Mouse (Mus musculus): ENCODE measurements around the gene Fbxo34. TPM values are rescaled to one million over a fixed set of nuclear protein-coding genes. Genes with fewer than 3 reads are reported as not detected.

Gene Fbxo34
- total and polyA plus RNA-seq, 3 experiments: 11.1 to 25.9 (median 11.9) TPM

DNA sequence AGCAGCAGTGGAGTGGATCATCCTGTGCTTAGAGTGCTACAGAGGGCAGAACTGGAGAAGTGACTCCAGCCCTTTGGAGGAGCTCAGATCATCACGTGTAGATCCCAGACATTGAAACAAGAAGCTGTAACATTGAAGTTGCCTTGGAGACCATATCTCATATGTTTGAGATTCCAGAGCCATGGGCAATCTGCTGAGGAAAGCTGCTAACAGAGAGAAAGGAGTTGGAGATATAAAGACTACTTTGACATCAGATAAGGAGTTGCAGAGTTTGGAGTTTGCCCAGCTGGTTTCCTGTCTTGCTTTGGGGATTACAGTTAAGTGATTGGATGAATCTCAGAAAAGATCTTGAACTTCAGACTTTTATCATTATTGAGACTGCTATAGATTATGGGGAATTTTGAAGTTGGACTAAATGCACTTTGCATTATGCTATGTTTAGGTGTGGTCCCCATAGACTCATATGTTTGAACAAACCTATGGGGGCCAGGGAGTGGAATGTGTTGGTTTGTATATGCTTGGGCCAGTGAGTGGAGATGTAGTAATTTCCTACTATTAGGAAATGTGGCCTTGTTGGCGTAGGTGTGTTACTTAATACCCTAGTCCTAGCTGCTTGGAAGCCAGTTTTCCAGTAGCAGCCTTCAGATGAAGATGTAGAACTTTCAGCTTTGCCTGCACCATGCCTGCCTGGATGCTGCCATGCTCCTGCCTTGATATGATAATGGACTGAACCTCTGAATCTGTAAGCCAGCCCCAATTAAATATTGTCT lies 43.6 kb downstream of the Fbxo34 start:
- H3K4me3 ChIP-seq (replicated peaks in 1 of 3; ENCODE audit: low read depth in 2 of 3, low read length in 2 of 3, poor library complexity in 1 of 3): no peak overlapping the region
- TF ChIP-seq E2F4 (IDR thresholded peaks at IDR 0.05; ENCODE audit: insufficient replicate concordance, low read depth, low read length): no peak
- TF ChIP-seq RAD21 (IDR thresholded peaks at IDR 0.05; ENCODE audit: low read depth, low read length): no peak
- TF ChIP-seq SIN3A (IDR thresholded peaks at IDR 0.05; ENCODE audit: low read length): no peak
- no peak for TF ChIP-seq ELF1 (IDR thresholded peaks at IDR 0.05; ENCODE audit: low read depth, low read length)
- no peak for TF ChIP-seq ZC3H11A (IDR thresholded peaks at IDR 0.05; ENCODE audit: low read depth, low read length)
- no peak for TF ChIP-seq POLR2AphosphoS2 (IDR thresholded peaks at IDR 0.05; ENCODE audit: low read depth, low read length)
- no peak for TF ChIP-seq TCF12 (IDR thresholded peaks at IDR 0.05; ENCODE audit: low read depth, low read length)
- no peak for TF ChIP-seq BHLHE40 (IDR thresholded peaks at IDR 0.05; ENCODE audit: low read depth, low read length)
- no peak for TF ChIP-seq JUND (conservative IDR thresholded peaks at IDR 0.05; ENCODE audit: low read depth, low read length)
- dilution Hi-C loops (cut with MboI; ENCODE audit: extremely low pct_ligation_motif_present, extremely low pct_unique_long_range_greater_than_20kb, low sequenced_read_pairs): no loop called here
- H3K79me2 ChIP-seq (replicated peaks; ENCODE audit: control insufficient read depth, extremely low read depth, insufficient read depth, poor library complexity, severe bottlenecking): no peaks in the 10 kb centered on the region
- H3K9ac ChIP-seq (ENCODE audit: insufficient read depth, low read depth): no peak overlapping the region
- peaks cover 0 to 17% of the 10 kb centered on the region in 2 experiments for H3K36me3 ChIP-seq (replicated peaks in 1 of 2; ENCODE audit: control insufficient read depth in 1 of 2, insufficient read depth in 1 of 2, low read length in 1 of 2)
- no peak overlapping the region for H3K27ac ChIP-seq (ENCODE audit: insufficient read depth, low read depth)
- H3K9me3 ChIP-seq (replicated peaks; ENCODE audit: low read length): no peaks in the 10 kb centered on the region
- no peak overlapping the region for H3K4me2 ChIP-seq (ENCODE audit: insufficient read depth, low read depth, poor library complexity, severe bottlenecking)
- peaks cover 0 to 10% of the 10 kb centered on the region in 2 experiments; a peak in 2 of 4 replicates for H3K4me1 ChIP-seq (ENCODE audit: control insufficient read depth in 1 of 2, insufficient read depth in 2 of 2)
- no peak for DNase-seq (ENCODE audit: extremely low read depth)
- in situ Hi-C loops (cut with MboI; ENCODE audit: low pct_ligation_motif_present, low pct_unique_long_range_greater_than_20kb, low sequenced_read_pairs): no loop called here
- no peaks in the 10 kb centered on the region for H3K27me3 ChIP-seq (replicated peaks)

DNA sequence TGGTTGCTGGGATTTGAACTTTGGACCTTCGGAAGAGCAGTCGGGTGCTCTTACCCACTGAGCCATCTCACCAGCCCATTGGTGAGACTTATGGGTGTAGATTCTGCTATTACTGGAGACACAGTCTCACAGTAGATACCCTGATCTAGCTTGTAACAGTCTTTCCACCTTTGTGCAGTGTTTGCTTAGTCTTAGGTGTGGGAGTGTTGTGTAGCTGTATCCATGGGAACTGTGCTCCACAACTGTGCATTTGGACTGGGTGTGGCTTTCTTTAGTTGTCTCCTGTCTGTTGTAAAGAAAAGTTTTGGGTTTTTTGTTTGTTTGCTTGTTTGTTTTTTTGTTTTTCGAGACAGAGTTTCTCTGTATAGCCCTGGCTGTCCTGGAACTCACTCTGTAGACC lies 45.7 kb downstream of the Fbxo34 start:
- Histone ChIP-seq H3K4me2 (ENCODE audit: insufficient read depth, low read depth, poor library complexity, severe bottlenecking) (no peak overlapping the region), H3K27ac (ENCODE audit: insufficient read depth, low read depth) (no peak overlapping the region), H3K27me3 (replicated peaks) (no peaks in the 10 kb centered on the region), H3K79me2 (replicated peaks; ENCODE audit: control insufficient read depth, extremely low read depth, insufficient read depth, poor library complexity, severe bottlenecking) (no peaks in the 10 kb centered on the region), H3K9me3 (replicated peaks; ENCODE audit: low read length) (no peaks in the 10 kb centered on the region), H3K36me3 (replicated peaks in 1 of 2; ENCODE audit: control insufficient read depth in 1 of 2, insufficient read depth in 1 of 2, low read length in 1 of 2) (peaks cover 0 to 22% of the 10 kb centered on the region in 2 experiments), H3K9ac (ENCODE audit: insufficient read depth, low read depth) (no peak overlapping the region), H3K4me3 (replicated peaks in 1 of 3; ENCODE audit: low read depth in 2 of 3, low read length in 2 of 3, poor library complexity in 1 of 3) (no peak overlapping the region), H3K4me1 (ENCODE audit: control insufficient read depth in 1 of 2, insufficient read depth in 2 of 2) (no peaks in the 10 kb centered on the region)
- TF ChIP-seq CTCF (conservative IDR thresholded peaks at IDR 0.05 in 1 of 2, IDR thresholded peaks at IDR 0.05 in 1 of 2; ENCODE audit: low read depth in 2 of 2, low read length in 2 of 2) (no peak), IRF4 (IDR thresholded peaks at IDR 0.05; ENCODE audit: low read depth, low read length) (no peak), NELFE (IDR thresholded peaks at IDR 0.05; ENCODE audit: low read depth, low read length) (no peak)
- in situ Hi-C loops (cut with MboI; ENCODE audit: low pct_ligation_motif_present, low pct_unique_long_range_greater_than_20kb, low sequenced_read_pairs): no loop called here
- dilution Hi-C loops (cut with MboI; ENCODE audit: extremely low pct_ligation_motif_present, extremely low pct_unique_long_range_greater_than_20kb, low sequenced_read_pairs): no loop called here
- no peak for DNase-seq (ENCODE audit: extremely low read depth)

DNA sequence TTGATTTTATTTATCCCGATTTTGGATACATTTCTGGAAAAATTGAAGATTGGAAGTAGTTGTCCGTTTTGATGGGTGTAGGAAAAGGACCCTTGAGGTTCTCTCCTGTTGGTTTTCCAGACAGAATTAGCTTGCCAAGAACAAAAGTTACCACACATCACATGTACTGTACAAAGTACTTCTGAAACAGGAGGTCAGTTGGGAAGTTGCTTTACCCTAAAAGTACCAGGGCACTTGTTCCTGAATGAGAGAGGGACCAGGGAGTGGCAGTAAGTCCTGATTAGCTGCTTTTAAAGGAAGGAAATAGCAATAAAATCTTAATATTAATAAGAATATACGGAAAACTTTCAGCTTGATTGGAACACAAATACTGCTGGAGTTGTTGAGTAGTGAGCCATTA lies 46.9 kb downstream of the Fbxo34 start:
- H3K36me3 ChIP-seq (replicated peaks in 1 of 2; ENCODE audit: control insufficient read depth in 1 of 2, insufficient read depth in 1 of 2, low read length in 1 of 2): peaks cover 0 to 32% of the 10 kb centered on the region in 2 experiments
- in situ Hi-C loops (cut with MboI; ENCODE audit: low pct_ligation_motif_present, low pct_unique_long_range_greater_than_20kb, low sequenced_read_pairs): no loop called here
- H3K9ac ChIP-seq (ENCODE audit: insufficient read depth, low read depth): no peak overlapping the region
- DNase-seq (ENCODE audit: extremely low read depth): no peak
- H3K4me2 ChIP-seq (ENCODE audit: insufficient read depth, low read depth, poor library complexity, severe bottlenecking): no peak overlapping the region
- no peaks in the 10 kb centered on the region for H3K79me2 ChIP-seq (replicated peaks; ENCODE audit: control insufficient read depth, extremely low read depth, insufficient read depth, poor library complexity, severe bottlenecking)
- no peaks in the 10 kb centered on the region for H3K27me3 ChIP-seq (replicated peaks)
- TF ChIP-seq ZMIZ1 (IDR thresholded peaks at IDR 0.05; ENCODE audit: low read depth, low read length) (no peak), SMC3 (IDR thresholded peaks at IDR 0.05; ENCODE audit: low read depth, low read length) (no peak)
- H3K9me3 ChIP-seq (replicated peaks; ENCODE audit: low read length): no peaks in the 10 kb centered on the region
- H3K4me1 ChIP-seq (ENCODE audit: control insufficient read depth in 1 of 2, insufficient read depth in 2 of 2): no peaks in the 10 kb centered on the region
- H3K4me3 ChIP-seq (replicated peaks in 1 of 3; ENCODE audit: low read depth in 2 of 3, low read length in 2 of 3, poor library complexity in 1 of 3): no peak overlapping the region
- dilution Hi-C loops (cut with MboI; ENCODE audit: extremely low pct_ligation_motif_present, extremely low pct_unique_long_range_greater_than_20kb, low sequenced_read_pairs): no loop called here
- H3K27ac ChIP-seq (ENCODE audit: insufficient read depth, low read depth): no peak overlapping the region

Data from CH12.LX (cell line).